Mouse (Mus musculus): ENCODE measurements at regions not wholly inside any gene's neighbourhood (a gene's known extent, or its start where the extent isn't known, plus 50 kb on each side); places are given as distances from the start of the nearest gene placed in this dataset.

DNA sequence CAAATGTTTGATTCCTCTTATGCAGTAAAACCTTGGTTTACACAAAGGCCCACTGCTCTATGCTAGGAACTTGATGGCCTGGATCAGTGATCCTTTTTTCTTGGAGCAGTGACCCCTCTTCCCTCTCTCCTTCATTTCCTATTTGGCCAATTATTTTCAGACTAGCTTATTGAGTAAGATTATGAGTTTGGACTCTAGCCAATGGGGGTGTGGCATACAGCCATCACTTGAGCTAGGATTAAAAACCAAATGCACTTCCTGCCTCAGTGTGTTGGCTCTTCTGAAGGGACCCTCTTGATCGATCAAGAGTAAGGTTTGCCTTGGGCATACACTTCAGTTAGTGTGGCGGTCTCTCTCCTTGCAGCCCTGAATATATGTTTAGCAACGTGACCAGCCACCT lies 1172.6 kb upstream of the Gulo start:
- DNase-seq (ENCODE audit: low read depth, low spot score) = no peak

DNA sequence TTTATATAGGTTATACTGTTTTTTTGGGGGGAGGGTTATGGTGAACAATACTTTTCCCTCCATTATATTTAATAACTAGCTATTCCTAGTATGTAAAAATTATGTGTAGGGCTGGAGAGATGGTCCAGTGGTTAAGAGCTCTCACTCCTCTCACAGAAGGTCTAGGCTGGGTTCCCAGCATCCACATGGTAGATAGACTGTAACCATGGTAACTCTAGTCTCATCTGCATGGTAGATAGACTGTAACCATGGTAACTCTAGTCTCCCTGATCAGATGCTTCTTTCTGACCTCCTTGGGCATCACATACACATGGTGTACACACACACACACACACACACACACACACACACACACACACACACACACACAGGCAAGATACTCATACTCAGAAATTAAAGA lies 1170.5 kb upstream of the Gulo start:
- no peak for DNase-seq (ENCODE audit: low read depth, low spot score)

GRCm38 (mm10) chr14:67178329-67179039 lies 1169.5 kb upstream of the Gulo start:
- DNase-seq (ENCODE audit: low read depth, low spot score) = no peak

- DNase-seq (ENCODE audit: low read depth, low spot score) = no peak
These were observed 1167.7 kb upstream of the Gulo start for GRCm38 (mm10) chr14:67176672-67177071.

DNA sequence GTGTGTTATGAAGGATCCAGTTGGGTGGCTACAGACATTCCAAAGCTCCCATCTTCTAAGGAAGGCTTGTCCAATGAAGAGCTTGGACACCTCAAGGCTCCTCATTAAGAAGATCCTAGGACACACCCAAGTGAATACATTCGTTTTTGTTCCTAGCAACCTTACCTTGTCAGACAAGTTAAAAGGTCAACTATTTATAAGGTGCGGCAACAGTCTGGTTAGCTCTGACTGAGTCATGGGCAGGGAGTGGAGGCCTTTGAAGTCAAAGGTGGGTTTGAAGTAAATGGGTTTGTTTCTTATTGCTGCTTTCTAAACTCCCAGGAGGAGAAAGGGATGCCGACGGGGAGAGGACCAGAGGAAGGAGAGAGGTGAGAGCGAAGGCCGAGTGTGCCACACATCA lies 1167.1 kb upstream of the Gulo start:
- no peak for DNase-seq (ENCODE audit: low read depth, low spot score)

GRCm38 (mm10) chr14:67174929-67175328 lies 1165.9 kb upstream of the Gulo start:
- no peak for DNase-seq (ENCODE audit: low read depth, low spot score)

DNA sequence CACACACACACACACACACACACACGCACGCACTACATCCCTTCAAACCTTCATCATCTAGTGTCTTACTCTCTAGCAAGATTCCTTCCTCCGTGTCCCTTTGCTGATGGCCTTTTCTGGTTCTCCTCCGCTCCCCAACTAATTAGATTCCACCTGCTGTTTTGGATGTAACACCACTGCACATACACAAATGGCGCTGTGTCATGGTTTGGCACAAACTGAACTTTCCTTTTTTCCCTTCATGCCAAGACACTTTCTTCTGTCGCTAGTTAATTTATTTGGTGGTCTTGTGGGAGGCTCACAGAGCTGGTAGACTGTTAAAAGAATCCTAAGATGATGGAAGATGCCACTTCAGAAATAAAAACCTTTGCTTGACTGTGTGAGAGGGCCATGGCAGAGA lies 1161.8 kb upstream of the Gulo start:
- DNase-seq (ENCODE audit: low read depth, low spot score) = no peak

- DNase-seq (ENCODE audit: low read depth, low spot score) = no peak
These were observed 1161.2 kb upstream of the Gulo start for GRCm38 (mm10) chr14:67170248-67170647.

GRCm38 (mm10) chr14:67169201-67169600 lies 1160.2 kb upstream of the Gulo start:
- no peak for DNase-seq (ENCODE audit: low read depth, low spot score)

DNA sequence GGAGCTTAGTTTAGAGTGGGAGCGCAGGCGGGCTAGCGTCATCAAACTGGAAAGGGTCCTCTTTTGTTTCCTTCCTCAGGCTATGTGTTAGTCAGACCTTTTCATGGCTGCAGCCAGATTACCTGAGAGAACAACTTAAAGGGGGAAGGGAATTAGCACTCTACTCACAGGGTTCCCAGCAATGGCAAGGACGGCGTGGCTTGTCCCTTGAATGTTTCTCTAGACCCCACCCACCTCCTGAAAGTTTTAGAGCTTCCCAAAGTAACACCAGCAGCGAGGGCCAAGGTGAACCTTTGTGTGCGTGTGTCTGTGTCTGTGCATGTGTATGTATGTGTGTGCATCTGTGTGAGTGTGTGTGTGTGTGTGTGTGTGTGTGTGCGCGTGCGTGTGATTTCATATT lies 1151.0 kb upstream of the Gulo start:
- DNase-seq (ENCODE audit: low read depth, low spot score) = peak; percentile 60

GRCm38 (mm10) chr14:67158867-67159266 lies 1149.9 kb upstream of the Gulo start:
- DNase-seq (ENCODE audit: low read depth, low spot score) = no peak

GRCm38 (mm10) chr14:67156366-67156765 lies 1147.4 kb upstream of the Gulo start:
- no peak for DNase-seq (ENCODE audit: low read depth, low spot score)

GRCm38 (mm10) chr14:67153621-67154020 lies 1144.6 kb upstream of the Gulo start:
- DNase-seq (ENCODE audit: low read depth, low spot score) = no peak

- DNase-seq (ENCODE audit: low read depth, low spot score) = no peak
These were observed 1141.0 kb upstream of the Gulo start for GRCm38 (mm10) chr14:67149961-67150471.

GRCm38 (mm10) chr14:67149091-67149490 lies 1140.1 kb upstream of the Gulo start:
- no peak for DNase-seq (ENCODE audit: low read depth, low spot score)

DNA sequence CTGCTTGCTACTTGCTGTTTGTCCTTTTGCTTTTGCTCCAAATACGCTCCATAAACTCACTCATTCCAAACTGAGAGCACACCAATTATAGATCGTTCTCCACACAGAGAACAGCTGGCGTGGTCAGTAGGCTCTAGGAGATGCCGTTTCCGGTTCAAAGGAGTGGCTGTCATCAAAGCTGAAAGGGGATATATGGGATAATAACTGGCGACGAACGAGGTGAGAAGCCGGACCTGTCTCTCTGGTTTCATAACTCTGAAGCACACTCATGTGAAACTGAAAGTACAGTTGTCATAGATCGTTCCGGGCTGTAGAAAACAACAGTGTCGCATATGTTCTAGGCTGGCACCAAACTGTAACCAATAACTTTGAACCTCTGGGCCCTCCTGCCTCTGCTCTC lies 1137.6 kb upstream of the Gulo start:
- no peak for DNase-seq (ENCODE audit: low read depth, low spot score)

- DNase-seq (ENCODE audit: low read depth, low spot score) = no peak
These were observed 1136.0 kb upstream of the Gulo start for GRCm38 (mm10) chr14:67145046-67145445.

- DNase-seq (ENCODE audit: low read depth, low spot score) = no peak
These were observed 1135.5 kb upstream of the Gulo start for GRCm38 (mm10) chr14:67144461-67144985.

- no peak for DNase-seq (ENCODE audit: low read depth, low spot score)
These were observed 1134.8 kb upstream of the Gulo start for GRCm38 (mm10) chr14:67143826-67144225.

DNA sequence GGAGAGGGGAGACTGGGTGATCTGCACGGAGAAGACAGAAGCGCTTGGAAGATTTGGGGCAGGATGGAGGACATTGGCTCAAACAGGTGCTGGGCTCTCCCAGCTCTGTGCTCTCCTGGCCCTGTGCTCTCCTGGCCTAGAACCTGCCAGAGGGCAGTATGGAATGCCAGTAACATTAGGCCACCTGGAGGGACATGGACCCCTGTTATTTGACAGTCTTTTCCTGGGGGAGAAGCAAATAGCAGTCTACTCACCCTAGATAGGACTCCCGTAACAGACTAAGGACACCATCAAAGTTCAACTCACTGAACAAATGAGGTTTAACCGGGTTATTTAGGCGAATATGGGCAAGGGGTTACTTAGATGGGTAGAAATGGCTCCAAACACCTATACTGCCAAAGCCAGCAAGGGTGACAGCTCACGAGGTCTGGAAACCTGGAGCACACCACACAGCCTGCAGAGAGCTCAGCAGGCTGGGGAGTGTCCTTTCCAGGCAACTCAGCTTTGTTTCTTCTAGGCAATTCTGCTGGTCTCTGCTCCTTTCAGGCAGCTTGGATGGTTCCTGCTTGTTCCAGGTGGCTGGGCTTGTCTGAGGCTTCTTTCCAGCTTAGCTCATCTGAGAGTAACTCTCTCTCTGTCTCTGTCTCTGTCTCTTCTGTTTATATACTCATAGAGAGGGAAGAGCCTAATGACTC lies 1133.7 kb upstream of the Gulo start:
- DNase-seq (ENCODE audit: low read depth, low spot score) = no peak

GRCm38 (mm10) chr14:67141581-67142441 lies 1132.8 kb upstream of the Gulo start:
- DNase-seq (ENCODE audit: low read depth, low spot score) = no peak

DNA sequence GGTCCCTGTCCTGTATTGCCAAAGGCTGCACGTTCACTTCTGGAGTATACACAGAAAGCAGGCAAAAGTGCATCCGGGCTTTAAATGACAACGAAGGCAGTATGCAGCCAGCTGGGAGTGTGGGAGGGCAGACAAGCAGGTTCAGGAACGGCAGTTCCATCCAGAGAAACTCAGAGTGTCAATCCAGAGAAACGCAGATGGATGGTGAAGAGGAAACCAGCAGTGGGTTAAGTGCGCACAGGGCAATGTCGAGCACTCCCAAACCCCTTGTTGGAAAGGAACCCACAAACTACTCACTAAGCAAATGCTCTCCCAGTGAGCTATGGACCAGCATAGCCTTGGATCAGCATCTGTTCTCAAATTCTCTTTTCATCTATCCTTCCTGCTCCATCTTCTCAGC lies 1132.1 kb upstream of the Gulo start:
- DNase-seq (ENCODE audit: low read depth, low spot score) = no peak
